Mouse (Mus musculus) limb, embryonic 14.5 days (tissue): ENCODE data around the gene Rrp12. TPM values are rescaled to one million over a fixed set of nuclear protein-coding genes. Genes with fewer than 3 reads are reported as not detected.

Source experiments
- ATAC-seq: fragments of 200-750 bp; cut with Nextera tagmentation; 2 replicates; pipeline ENCODE4 v1.8.0; 2017; ENCODE audit warnings: low read depth, moderate number of reproducible peaks, moderate TSS enrichment; ENCODE audit not compliant: low FRiP score
- DNase-seq: peaks from one replicate; pipeline ENCODE4 v3.0.0-alpha.2; 2015; ENCODE audit warnings: low spot score
- H3K27ac ChIP-seq: fragments of 300-500 bp; sonication (generic); replicated peaks from 2 replicates; pipeline ENCODE4 v1.5.1; 2014; ENCODE audit warnings: low read depth, mild to moderate bottlenecking, low read length, moderate library complexity, mixed read lengths
- H3K27me3 ChIP-seq: fragments of 300-500 bp; sonication (generic); 2 replicates; pipeline ENCODE4 v1.6.1; 2014; ENCODE audit warnings: low read length, mixed read lengths; ENCODE audit not compliant: control insufficient read depth, insufficient read depth
- H3K36me3 ChIP-seq: fragments of 300-500 bp; sonication (generic); 2 replicates; pipeline ENCODE4 v1.6.1; 2014; ENCODE audit warnings: mild to moderate bottlenecking, low read length, moderate library complexity, mixed read lengths; ENCODE audit not compliant: control insufficient read depth, insufficient read depth
- H3K4me1 ChIP-seq: fragments of 300-500 bp; sonication (generic); 2 replicates; pipeline ENCODE4 v1.6.1; 2014; ENCODE audit warnings: antibody characterized with exemption, low read length, mixed read lengths; ENCODE audit not compliant: control insufficient read depth, insufficient read depth
- H3K4me2 ChIP-seq: fragments of 300-500 bp; sonication (generic); replicated peaks from 2 replicates; pipeline ENCODE4 v1.6.1; 2014; ENCODE audit warnings: low read depth, mild to moderate bottlenecking, low read length, moderate library complexity; ENCODE audit not compliant: severe bottlenecking
- H3K4me3 ChIP-seq: fragments of 300-500 bp; sonication (generic); replicated peaks from 2 replicates; pipeline ENCODE4 v1.5.1; 2014; ENCODE audit warnings: low read length
- H3K9ac ChIP-seq: fragments of 300-500 bp; sonication (generic); 2 replicates; pipeline ENCODE4 v1.6.1; 2014; ENCODE audit warnings: mild to moderate bottlenecking, low read depth, low read length, moderate library complexity; ENCODE audit not compliant: severe bottlenecking
- H3K9me3 ChIP-seq: fragments of 300-500 bp; sonication (generic); 2 replicates; pipeline ENCODE4 v1.6.1; 2016; ENCODE audit warnings: low read length; ENCODE audit not compliant: control insufficient read depth
- POLR2A ChIP-seq: fragments of 200-500 bp; IDR thresholded peaks from 2 replicates; pipeline ENCODE4 v1.8.0; 2012; ENCODE audit warnings: inconsistent platforms, mild to moderate bottlenecking, moderate library complexity, borderline replicate concordance; ENCODE audit not compliant: insufficient read depth, insufficient read length; ENCODE audit errors: extremely low read depth
- WGBS: fragments of 180-500 bp; shearing (Covaris S2); extraction: QIAGEN DNeasy Blood & Tissue Kit; methylation state at CpG from one replicate; pipeline ENCODE4 v1.1.7; 2014; 5-methylcytosine and 5-hydroxymethylcytosine counted together
- polyA plus RNA-seq, 2 experiments: library from polyadenylated mRNA; depleted of rRNA in 1 of 2; stranded (reverse) in 1 of 2; unstranded in 1 of 2; fragments of >200 nt; fragmentation: Nextera tagmentation in 1 of 2; extraction: Ambion mirVana in 1 of 2; gene quantifications; 2 replicates each; pipeline versions ENCODE4 v1.2.1 to v1.2.3; 2012 to 2014

Gene Rrp12
- 13.9 and 15.0 TPM in 2 replicates for polyA plus RNA-seq (2012; rRNA removed)
- 13.2 TPM in 2 replicates for polyA plus RNA-seq (2014; fragmentation: Nextera tagmentation; extraction: Ambion mirVana)

DNA sequence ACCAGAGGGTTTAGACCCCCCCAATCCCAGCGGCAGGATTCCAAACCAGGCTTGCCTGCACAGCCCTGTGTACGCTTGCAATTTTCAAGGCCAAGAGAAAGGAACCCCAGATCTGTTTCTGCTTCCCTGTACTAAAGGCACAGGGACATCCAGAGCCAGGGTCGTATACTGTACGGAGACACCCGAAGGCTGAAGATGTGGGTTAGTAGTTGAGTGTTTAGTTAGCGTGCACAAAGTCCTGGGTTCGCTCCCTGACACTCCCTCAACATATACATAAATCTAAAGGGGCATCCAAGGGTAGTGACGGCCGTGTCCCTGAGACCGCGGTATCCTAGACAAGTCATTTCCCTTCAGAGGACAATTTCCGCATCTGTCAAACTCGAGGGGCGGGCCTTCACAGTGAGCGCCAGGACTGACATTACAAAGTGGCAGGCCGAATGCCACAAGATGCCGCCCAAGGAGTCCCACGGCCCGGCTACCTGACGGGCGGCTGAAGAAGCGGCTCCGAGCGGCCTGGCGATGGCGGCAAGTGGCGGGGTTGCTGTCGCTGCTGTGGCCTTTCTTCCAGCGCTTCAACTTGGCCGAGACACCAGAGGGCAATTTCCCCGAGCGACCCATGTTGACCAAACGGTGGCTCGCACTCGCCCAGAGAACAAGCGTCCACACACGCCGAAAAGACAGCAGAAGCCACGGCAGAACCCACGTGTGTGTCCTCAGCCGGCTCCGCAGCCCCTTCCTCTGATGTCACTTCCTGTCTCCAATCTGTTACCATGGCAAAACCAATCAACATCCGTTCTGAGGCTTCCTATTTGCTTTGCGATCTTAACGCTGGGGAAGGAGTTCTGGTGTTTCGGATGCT lies at the start of gene Rrp12:
Gene Rrp12 (minus strand): TSS at position 714 of the 859 bp plus-strand sequence.
- peak within 1 kb of the TSS; percentile 57 for H3K9ac ChIP-seq
- H3K4me2 ChIP-seq, result peak within 1 kb of the TSS; percentile 72
- peak; percentile 94 for DNase-seq
- peaks cover 11% of the 10 kb centered on the region for H3K36me3 ChIP-seq
- H3K27me3 ChIP-seq, result no peaks in the 10 kb centered on the region
- H3K4me1 ChIP-seq, result peaks cover 7% of the 10 kb centered on the region; the same call in 1 of the 2 replicates
- H3K27ac ChIP-seq, result no peak within 1 kb of the TSS
- ATAC-seq, result peak; percentile 93
- H3K4me3 ChIP-seq, result peak within 1 kb of the TSS; percentile 71
- 2% methylated on average over 46 of the region's 46 CpGs for WGBS
- no peak for TF ChIP-seq POLR2A
- no peaks in the 10 kb centered on the region for H3K9me3 ChIP-seq

DNA sequence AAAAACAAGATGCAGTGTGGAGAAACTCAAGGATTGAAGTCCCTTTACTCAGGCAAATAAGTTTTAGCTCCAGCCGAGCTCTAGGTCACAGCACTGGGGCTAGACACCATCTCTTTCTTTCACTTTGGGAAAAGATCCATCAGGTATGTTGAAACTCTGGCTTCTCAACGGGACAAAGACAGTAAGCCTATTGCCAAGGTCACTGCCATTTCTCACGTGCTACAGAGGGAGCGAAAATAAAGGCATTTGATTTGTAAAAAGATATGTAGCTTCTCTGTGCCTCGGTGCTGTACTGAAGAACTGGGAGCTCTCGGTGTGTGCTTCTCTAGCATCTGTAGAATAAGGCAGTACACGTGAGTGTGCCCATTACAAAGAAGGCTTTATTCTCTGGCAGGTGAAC lies 47.9 kb upstream of the Rrp12 start:
- Histone ChIP-seq H3K36me3 (peaks cover 93% of the 10 kb centered on the region), H3K9me3 (no peaks in the 10 kb centered on the region), H3K4me2 (no peak overlapping the region), H3K4me3 (no peak overlapping the region), H3K9ac (no peak overlapping the region), H3K27me3 (no peaks in the 10 kb centered on the region), H3K27ac (no peak overlapping the region), H3K4me1 (no peaks in the 10 kb centered on the region)
- DNase-seq, result no peak
- TF ChIP-seq POLR2A, result no peak
- WGBS, result 90% methylated on average over 7 of the region's 7 CpGs
- ATAC-seq, result no peak

DNA sequence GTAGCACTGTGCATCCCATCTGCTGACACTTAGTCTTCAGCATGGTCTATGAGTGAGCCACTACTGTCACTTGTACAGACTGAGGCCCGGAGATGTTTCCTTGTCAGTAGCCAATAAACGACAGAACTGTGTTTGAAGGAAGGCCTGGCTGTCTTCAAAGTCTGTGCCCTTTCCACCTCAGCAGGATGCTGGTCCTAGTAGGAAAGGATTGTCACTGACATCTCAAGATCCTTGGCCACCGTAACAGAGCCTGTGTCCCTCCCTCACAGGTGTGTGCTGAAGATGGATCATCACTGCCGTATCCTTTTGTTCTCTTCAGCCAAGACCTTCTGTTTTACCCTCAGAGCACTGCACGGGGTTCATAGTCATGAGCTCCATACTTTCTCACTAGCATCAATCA lies 42.6 kb upstream of the Rrp12 start:
- Histone ChIP-seq H3K27me3 (no peaks in the 10 kb centered on the region), H3K36me3 (peaks cover 63% of the 10 kb centered on the region), H3K4me1 (peaks cover 7% of the 10 kb centered on the region; the same call in 1 of the 2 replicates), H3K4me3 (no peak overlapping the region), H3K9me3 (no peaks in the 10 kb centered on the region), H3K4me2 (no peak overlapping the region), H3K27ac (no peak overlapping the region), H3K9ac (no peak overlapping the region)
- no peak for ATAC-seq
- 91% methylated on average over 5 of the region's 5 CpGs for WGBS
- TF ChIP-seq POLR2A, result no peak
- no peak for DNase-seq

DNA sequence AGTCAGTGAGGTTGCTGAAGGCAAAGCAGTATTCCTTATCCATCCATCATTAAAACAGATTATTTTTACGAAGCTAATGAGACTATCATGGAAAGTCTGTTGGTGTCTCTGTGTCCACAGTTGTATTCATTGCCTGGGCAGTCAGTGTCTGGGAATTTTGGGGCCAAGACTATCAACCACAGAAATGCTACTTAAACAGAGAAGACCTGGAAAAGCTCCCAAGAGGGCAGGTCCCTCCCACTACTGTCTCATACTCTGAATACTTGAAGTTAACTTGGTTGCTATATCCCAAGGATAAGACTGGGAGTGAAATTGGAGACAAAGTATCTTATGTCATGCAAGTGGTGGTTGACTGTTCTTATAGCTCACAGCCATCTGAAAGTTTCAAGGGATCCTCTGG lies 39.9 kb upstream of the Rrp12 start:
- no peak overlapping the region for H3K4me3 ChIP-seq
- H3K27me3 ChIP-seq, result no peaks in the 10 kb centered on the region
- no peak overlapping the region for H3K9ac ChIP-seq
- no peak overlapping the region for H3K4me2 ChIP-seq
- H3K4me1 ChIP-seq, result peaks cover 11% of the 10 kb centered on the region; the same call in 1 of the 2 replicates
- no peak for DNase-seq
- no peak for ATAC-seq
- TF ChIP-seq POLR2A, result no peak
- no peak overlapping the region for H3K27ac ChIP-seq
- no peaks in the 10 kb centered on the region for H3K9me3 ChIP-seq
- WGBS, result 94% methylated on average over 1 of the region's 1 CpGs
- peaks cover 42% of the 10 kb centered on the region for H3K36me3 ChIP-seq

DNA sequence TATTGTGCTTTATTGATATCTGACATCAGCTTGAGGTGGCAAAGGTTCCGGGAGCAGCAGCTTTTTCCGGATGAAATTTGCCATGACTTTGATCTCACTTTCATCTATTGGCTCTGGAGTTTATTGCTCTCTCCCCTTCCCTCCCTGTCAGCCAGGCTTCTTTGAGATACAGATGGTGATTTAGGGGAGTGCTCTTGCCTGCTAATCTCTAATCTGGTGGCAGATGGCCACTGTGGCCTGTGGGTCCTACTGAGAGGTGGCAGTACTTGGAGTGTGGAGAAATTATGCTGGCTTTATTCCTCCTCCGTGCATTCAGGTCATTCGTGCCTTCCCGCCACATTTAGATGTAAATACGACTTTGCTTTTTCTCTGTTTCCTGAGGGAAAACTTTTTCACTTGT lies 38.2 kb upstream of the Rrp12 start:
- H3K27ac ChIP-seq, result no peak overlapping the region
- no peaks in the 10 kb centered on the region for H3K27me3 ChIP-seq
- no peaks in the 10 kb centered on the region for H3K9me3 ChIP-seq
- H3K4me1 ChIP-seq, result peaks cover 11% of the 10 kb centered on the region; the same call in 1 of the 2 replicates
- no peak for TF ChIP-seq POLR2A
- no peak for ATAC-seq
- H3K9ac ChIP-seq, result peak overlapping the region; percentile 83
- peak overlapping the region; percentile 71 for H3K4me3 ChIP-seq
- peaks cover 34% of the 10 kb centered on the region for H3K36me3 ChIP-seq
- no peak for DNase-seq
- 17% methylated on average over 6 of the region's 6 CpGs for WGBS
- peak overlapping the region; percentile 74 for H3K4me2 ChIP-seq
